Mouse (Mus musculus) midbrain, embryonic 14.5 days (tissue): ENCODE data around the gene Tmem106a. TPM values are rescaled to one million over a fixed set of nuclear protein-coding genes. Genes with fewer than 3 reads are reported as not detected.
"Not testable (repeated sequence)": the region's sequence is repeated elsewhere in the genome, so short reads cannot be mapped to it uniquely, and the experiment has no call there.

Experiments used
- ATAC-seq: fragments of 200-750 bp; cut with Nextera tagmentation; 2 replicates; pipeline ENCODE4 v1.8.0; 2017; ENCODE audit warnings: moderate number of reproducible peaks, moderate library complexity; ENCODE audit not compliant: low FRiP score, low TSS enrichment
- DNase-seq: peaks from one replicate; pipeline ENCODE4 v3.0.0-alpha.2; 2015
- H3K27ac ChIP-seq: fragments of 300-500 bp; sonication (generic); replicated peaks from 2 replicates; pipeline ENCODE4 v1.5.1; 2014; ENCODE audit warnings: mild to moderate bottlenecking, low read depth, low read length, moderate library complexity
- H3K27me3 ChIP-seq: fragments of 300-500 bp; sonication (generic); 2 replicates; pipeline ENCODE4 v1.6.1; 2014; ENCODE audit warnings: low read length, control low read depth, mixed read lengths; ENCODE audit not compliant: control insufficient read depth, insufficient read depth
- H3K36me3 ChIP-seq: fragments of 300-500 bp; sonication (generic); 2 replicates; pipeline ENCODE4 v1.6.1; 2014; ENCODE audit warnings: low read length, control low read depth; ENCODE audit not compliant: control insufficient read depth, insufficient read depth
- H3K4me1 ChIP-seq: fragments of 300-500 bp; sonication (generic); 2 replicates; pipeline ENCODE4 v1.6.1; 2014; ENCODE audit warnings: mild to moderate bottlenecking, antibody characterized with exemption, low read length, control low read depth; ENCODE audit not compliant: control insufficient read depth, insufficient read depth
- H3K4me2 ChIP-seq: fragments of 300-500 bp; sonication (generic); 2 replicates; pipeline ENCODE4 v1.6.1; 2014; ENCODE audit warnings: mild to moderate bottlenecking, low read length, moderate library complexity
- H3K4me3 ChIP-seq: fragments of 300-500 bp; sonication (generic); replicated peaks from 2 replicates; pipeline ENCODE4 v1.5.1; 2014; ENCODE audit warnings: low read depth, low read length
- H3K9ac ChIP-seq: fragments of 300-500 bp; sonication (generic); replicated peaks from 2 replicates; pipeline ENCODE4 v1.6.1; 2014; ENCODE audit warnings: mild to moderate bottlenecking, low read length, moderate library complexity
- H3K9me3 ChIP-seq: fragments of 300-500 bp; sonication (generic); 2 replicates; pipeline ENCODE4 v1.6.1; 2016; ENCODE audit warnings: low read length, control low read depth, mixed read lengths; ENCODE audit not compliant: control insufficient read depth
- WGBS: fragments of 180-500 bp; shearing (Covaris S2); extraction: QIAGEN DNeasy Blood & Tissue Kit; methylation state at CpG from one replicate; pipeline ENCODE4 v1.1.7; 2014; 5-methylcytosine and 5-hydroxymethylcytosine counted together
- polyA plus RNA-seq: library from polyadenylated mRNA; unstranded; fragments of >200 nt; fragmentation: Nextera tagmentation; extraction: Ambion mirVana; gene quantifications from 2 replicates; pipeline ENCODE4 v1.2.1, GENCODE M21; 2014

Tmem106a gene
- polyA plus RNA-seq, 1 experiment from 2014 or later = 3.5 TPM

DNA sequence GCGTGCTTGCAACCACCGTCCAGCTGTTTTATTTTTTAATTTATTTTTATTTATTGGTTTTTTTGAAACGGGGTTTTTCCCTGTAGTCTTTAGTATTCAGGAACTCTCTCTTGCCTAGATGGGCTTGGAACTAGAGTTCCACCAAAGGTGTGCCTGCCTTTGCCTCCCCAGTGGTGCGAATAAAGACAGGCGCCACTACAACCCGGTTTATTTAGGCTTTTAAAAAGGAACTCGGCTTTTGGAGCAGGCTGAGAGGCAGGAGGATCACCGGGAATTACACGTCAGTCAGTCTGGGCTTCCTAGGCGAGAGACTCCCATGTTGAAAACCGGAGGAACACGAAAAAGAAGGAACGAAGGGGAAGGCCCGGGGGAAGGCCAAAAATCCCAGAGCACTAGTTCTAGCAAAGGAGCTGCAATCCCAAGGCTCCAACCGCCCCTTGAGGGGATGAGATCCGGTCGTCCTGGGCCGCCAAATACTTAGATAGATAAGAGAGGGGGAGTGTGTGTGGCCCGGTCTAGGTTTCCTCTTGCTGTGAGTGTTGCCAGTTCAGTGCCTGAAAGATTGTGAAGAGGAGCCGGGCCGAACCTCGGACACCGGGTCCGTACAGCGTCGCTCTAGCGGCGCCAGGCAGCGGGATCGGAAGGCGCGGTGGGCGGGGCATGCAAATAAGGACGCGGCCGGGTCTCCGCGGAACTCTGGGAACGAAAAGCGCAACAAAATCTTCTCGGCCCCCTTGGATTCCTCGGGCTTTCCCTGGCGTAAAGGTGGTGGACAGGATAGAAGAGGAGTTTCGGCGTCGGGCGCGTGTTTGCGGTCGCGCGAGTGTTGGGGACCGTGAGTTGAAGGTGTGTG, 59.0 kb downstream of the Tmem106a start:
- Histone ChIP-seq H3K9ac (peak overlapping the region; percentile 46), H3K27ac (peak overlapping the region; percentile 82), H3K4me2 (peak overlapping the region; percentile 52), H3K4me3 (peak overlapping the region; percentile 31)
- ATAC-seq (peak; percentile 80), DNase-seq (peak; percentile 88)
- H3K36me3 ChIP-seq, H3K27me3 ChIP-seq, H3K4me1 ChIP-seq, H3K9me3 ChIP-seq: not testable (repeated sequence)
- WGBS = 5% methylated on average over 51 of the region's 53 CpGs

Other genes starting within 250 kb of the Tmem106a start
- not detected in 2 replicates for gene G6pc, start 214.7 kb upstream of the Tmem106a start, polyA plus RNA-seq
- gene Aarsd1, start 164.6 kb upstream of the Tmem106a start, polyA plus RNA-seq = 90.7 and 101 TPM in 2 replicates
- 7.5 and 7.6 TPM in 2 replicates for gene Gm27029, start 157.4 kb upstream of the Tmem106a start, polyA plus RNA-seq
- gene Rundc1, start 157.2 kb upstream of the Tmem106a start, polyA plus RNA-seq = 21.1 and 23.1 TPM in 2 replicates
- gene Ptges3l, start 156.9 kb upstream of the Tmem106a start, polyA plus RNA-seq = 1.1 TPM in 2 replicates
- 301 and 329 TPM in 2 replicates for gene Rpl27, start 139.9 kb upstream of the Tmem106a start, polyA plus RNA-seq
- 1.5 and 5.9 TPM in 2 replicates for gene Ifi35, start 133.8 kb upstream of the Tmem106a start, polyA plus RNA-seq
- gene Rnd2, start 117.2 kb upstream of the Tmem106a start, polyA plus RNA-seq = 58.6 and 72.6 TPM in 2 replicates
- gene Vat1, start 116.0 kb upstream of the Tmem106a start, polyA plus RNA-seq = 99.9 and 129 TPM in 2 replicates
- gene Brca1, start 30.3 kb upstream of the Tmem106a start, polyA plus RNA-seq = 1.6 and 4.1 TPM in 2 replicates
- gene Nbr1, start 30.1 kb upstream of the Tmem106a start, polyA plus RNA-seq = 69.2 and 101 TPM in 2 replicates
- not detected in 2 replicates for gene Gm11634, start 17.0 kb downstream of the Tmem106a start, polyA plus RNA-seq
- 13.2 and 14.0 TPM in 2 replicates for gene Rdm1, start 45.0 kb downstream of the Tmem106a start, polyA plus RNA-seq
- 3.9 and 4.5 TPM in 2 replicates for gene Arl4d, start 83.3 kb downstream of the Tmem106a start, polyA plus RNA-seq
- gene Dhx8, start 150.7 kb downstream of the Tmem106a start, polyA plus RNA-seq = 29.2 and 35.4 TPM in 2 replicates
- 4.0 and 6.9 TPM in 2 replicates for gene Etv4, start 203.1 kb downstream of the Tmem106a start, polyA plus RNA-seq